Mouse (Mus musculus): ENCODE measurements around the gene Inka1. TPM values are rescaled to one million over a fixed set of nuclear protein-coding genes. Genes with fewer than 3 reads are reported as not detected.

The Inka1 gene
- polyA plus RNA-seq, 1 experiment from 2014 or later, result 79.2 TPM

DNA sequence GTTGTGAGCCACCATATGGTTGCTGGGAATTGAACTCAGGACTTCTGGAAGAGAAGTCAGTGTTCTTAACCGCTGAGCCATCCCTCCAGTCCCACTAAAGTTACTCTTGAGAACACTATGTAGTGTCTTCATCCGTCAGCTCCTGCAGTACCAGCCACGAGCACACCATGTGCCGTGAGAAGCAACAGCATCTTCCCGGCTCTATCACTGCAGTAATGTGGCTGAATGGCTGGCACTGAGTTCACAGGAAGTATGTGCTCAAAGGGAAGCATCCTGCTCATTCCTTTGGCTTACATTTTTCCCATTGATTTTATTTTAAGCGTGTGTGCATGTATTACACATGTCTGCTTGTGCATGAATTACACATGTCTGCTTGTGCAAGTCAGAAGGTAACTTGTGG is 18.2 kb downstream of the Inka1 start:
- Histone ChIP-seq H3K27ac (no peak overlapping the region), H3K4me2 (no peak overlapping the region), H3K27me3 (no peaks in the 10 kb centered on the region), H3K36me3 (peaks cover 56% of the 10 kb centered on the region), H3K4me3 (no peak overlapping the region), H3K9ac (no peak overlapping the region), H3K4me1 (no peaks in the 10 kb centered on the region), H3K9me3 (no peaks in the 10 kb centered on the region)
- WGBS, result 89% methylated on average over 6 of the region's 6 CpGs
- ATAC-seq (ENCODE audit: insufficient number of reproducible peaks, insufficient read depth, low FRiP score, low TSS enrichment, low read depth), result no peak

GRCm38 (mm10) chr9:107966676-107967075 is 19.0 kb downstream of the Inka1 start:
- ATAC-seq (ENCODE audit: insufficient number of reproducible peaks, insufficient read depth, low FRiP score, low TSS enrichment, low read depth), result no peak
- Histone ChIP-seq H3K27me3 (no peaks in the 10 kb centered on the region), H3K9ac (peak overlapping the region; percentile 21; the same call in 1 of the 2 replicates), H3K9me3 (no peaks in the 10 kb centered on the region), H3K36me3 (peaks cover 56% of the 10 kb centered on the region), H3K4me1 (no peaks in the 10 kb centered on the region), H3K4me3 (no peak overlapping the region), H3K27ac (no peak overlapping the region), H3K4me2 (no peak overlapping the region)
- WGBS, result 79% methylated on average over 10 of the region's 10 CpGs

- H3K36me3 ChIP-seq, result peaks cover 57% of the 10 kb centered on the region
- no peak overlapping the region for H3K27ac ChIP-seq
- 87% methylated on average over 9 of the region's 9 CpGs for whole genome bisulfite sequencing
Observed at GRCm38 (mm10) chr9:107964681-107965080, 21.0 kb downstream of the Inka1 start.

GRCm38 (mm10) chr9:107963700-107964099 is 22.0 kb downstream of the Inka1 start:
- Histone ChIP-seq H3K9ac (no peak overlapping the region), H3K27me3 (no peaks in the 10 kb centered on the region), H3K4me1 (no peaks in the 10 kb centered on the region), H3K27ac (no peak overlapping the region), H3K9me3 (no peaks in the 10 kb centered on the region), H3K4me2 (no peak overlapping the region), H3K36me3 (peaks cover 57% of the 10 kb centered on the region), H3K4me3 (no peak overlapping the region)
- 12% methylated on average over 5 of the region's 5 CpGs for WGBS
- no peak for ATAC-seq (ENCODE audit: insufficient number of reproducible peaks, insufficient read depth, low FRiP score, low TSS enrichment, low read depth)

More at GRCm38 (mm10) chr9:107964681-107965080, 21.0 kb downstream of the Inka1 start:
- Histone ChIP-seq H3K4me2 (no peak overlapping the region), H3K4me1 (no peaks in the 10 kb centered on the region), H3K9ac (no peak overlapping the region), H3K4me3 (no peak overlapping the region), H3K27me3 (no peaks in the 10 kb centered on the region), H3K9me3 (no peaks in the 10 kb centered on the region)
- no peak for ATAC-seq (ENCODE audit: insufficient number of reproducible peaks, insufficient read depth, low FRiP score, low TSS enrichment, low read depth)

- no peaks in the 10 kb centered on the region for H3K9me3 ChIP-seq
- no peak for ATAC-seq (ENCODE audit: insufficient number of reproducible peaks, insufficient read depth, low FRiP score, low TSS enrichment, low read depth)
- WGBS, result 93% methylated on average over 9 of the region's 9 CpGs
- H3K27ac ChIP-seq, result no peak overlapping the region
- H3K36me3 ChIP-seq, result peaks cover 55% of the 10 kb centered on the region
- H3K4me1 ChIP-seq, result no peaks in the 10 kb centered on the region
- H3K4me2 ChIP-seq, result no peak overlapping the region
- H3K4me3 ChIP-seq, result no peak overlapping the region
- H3K9ac ChIP-seq, result no peak overlapping the region
- H3K27me3 ChIP-seq, result no peaks in the 10 kb centered on the region
Observed at GRCm38 (mm10) chr9:107962916-107963315, 22.8 kb downstream of the Inka1 start.

DNA sequence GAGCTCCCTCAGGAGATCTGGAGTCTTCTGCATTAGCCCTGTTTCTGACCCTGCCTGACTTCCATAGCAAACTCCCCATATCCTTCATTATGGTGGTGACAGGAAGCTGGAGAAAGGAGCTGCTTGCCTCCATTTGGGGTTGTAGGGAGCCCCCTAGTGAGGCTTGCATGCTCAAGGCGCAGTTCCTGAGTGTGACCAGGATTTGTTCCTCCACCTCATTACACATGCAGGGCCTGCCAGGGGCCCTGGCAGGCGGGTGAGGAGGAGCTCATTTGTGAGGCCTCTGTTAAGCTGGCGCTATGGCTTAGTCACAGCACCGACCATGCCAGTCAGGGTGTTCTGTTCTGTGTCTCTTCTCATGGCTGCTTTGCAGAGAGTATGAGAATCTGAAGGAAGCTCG is 23.8 kb downstream of the Inka1 start:
- ATAC-seq (ENCODE audit: insufficient number of reproducible peaks, insufficient read depth, low FRiP score, low TSS enrichment, low read depth), result no peak
- Histone ChIP-seq H3K36me3 (peaks cover 62% of the 10 kb centered on the region), H3K27me3 (no peaks in the 10 kb centered on the region), H3K4me2 (no peak overlapping the region), H3K27ac (no peak overlapping the region; the same call in 1 of the 2 replicates), H3K4me1 (no peaks in the 10 kb centered on the region), H3K9me3 (no peaks in the 10 kb centered on the region), H3K9ac (no peak overlapping the region), H3K4me3 (no peak overlapping the region)
- 56% methylated on average over 5 of the region's 5 CpGs for WGBS

GRCm38 (mm10) chr9:107961351-107961762 is 24.3 kb downstream of the Inka1 start:
- H3K27ac ChIP-seq, result no peak overlapping the region
- 90% methylated on average over 10 of the region's 10 CpGs for WGBS
- 0 out of 2 replicates have a peak overlapping the region, but pooled peaks have one; percentile 17 for H3K9ac ChIP-seq
- no peaks in the 10 kb centered on the region for H3K9me3 ChIP-seq
- no peak for ATAC-seq (ENCODE audit: insufficient number of reproducible peaks, insufficient read depth, low FRiP score, low TSS enrichment, low read depth)
- peaks cover 62% of the 10 kb centered on the region for H3K36me3 ChIP-seq
- no peak overlapping the region for H3K4me2 ChIP-seq
- H3K4me1 ChIP-seq, result no peaks in the 10 kb centered on the region
- H3K4me3 ChIP-seq, result no peak overlapping the region
- H3K27me3 ChIP-seq, result no peaks in the 10 kb centered on the region

- WGBS, result 71% methylated on average over 4 of the region's 4 CpGs
- H3K36me3 ChIP-seq, result peaks cover 64% of the 10 kb centered on the region
- no peak for ATAC-seq (ENCODE audit: insufficient number of reproducible peaks, insufficient read depth, low FRiP score, low TSS enrichment, low read depth)
Observed at GRCm38 (mm10) chr9:107960928-107961327, 24.8 kb downstream of the Inka1 start.

GRCm38 (mm10) chr9:107959896-107960295 is 25.8 kb downstream of the Inka1 start:
- ATAC-seq (ENCODE audit: insufficient number of reproducible peaks, insufficient read depth, low FRiP score, low TSS enrichment, low read depth), result no peak
- Histone ChIP-seq H3K4me1 (no peaks in the 10 kb centered on the region), H3K4me2 (no peak overlapping the region), H3K27me3 (no peaks in the 10 kb centered on the region), H3K36me3 (peaks cover 64% of the 10 kb centered on the region), H3K9me3 (no peaks in the 10 kb centered on the region), H3K9ac (no peak overlapping the region), H3K27ac (no peak overlapping the region), H3K4me3 (no peak overlapping the region)
- 73% methylated on average over 6 of the region's 6 CpGs for WGBS

More at GRCm38 (mm10) chr9:107960928-107961327, 24.8 kb downstream of the Inka1 start:
- no peak overlapping the region for H3K4me3 ChIP-seq
- no peak overlapping the region for H3K4me2 ChIP-seq
- no peaks in the 10 kb centered on the region for H3K27me3 ChIP-seq
- no peaks in the 10 kb centered on the region for H3K4me1 ChIP-seq
- H3K9me3 ChIP-seq, result no peaks in the 10 kb centered on the region
- 0 out of 2 replicates have a peak overlapping the region, but pooled peaks have one; percentile 17 for H3K9ac ChIP-seq
- H3K27ac ChIP-seq, result no peak overlapping the region

GRCm38 (mm10) chr9:107957141-107957540 is 28.5 kb downstream of the Inka1 start:
- Histone ChIP-seq H3K36me3 (peaks cover 51% of the 10 kb centered on the region), H3K27ac (no peak overlapping the region)

DNA sequence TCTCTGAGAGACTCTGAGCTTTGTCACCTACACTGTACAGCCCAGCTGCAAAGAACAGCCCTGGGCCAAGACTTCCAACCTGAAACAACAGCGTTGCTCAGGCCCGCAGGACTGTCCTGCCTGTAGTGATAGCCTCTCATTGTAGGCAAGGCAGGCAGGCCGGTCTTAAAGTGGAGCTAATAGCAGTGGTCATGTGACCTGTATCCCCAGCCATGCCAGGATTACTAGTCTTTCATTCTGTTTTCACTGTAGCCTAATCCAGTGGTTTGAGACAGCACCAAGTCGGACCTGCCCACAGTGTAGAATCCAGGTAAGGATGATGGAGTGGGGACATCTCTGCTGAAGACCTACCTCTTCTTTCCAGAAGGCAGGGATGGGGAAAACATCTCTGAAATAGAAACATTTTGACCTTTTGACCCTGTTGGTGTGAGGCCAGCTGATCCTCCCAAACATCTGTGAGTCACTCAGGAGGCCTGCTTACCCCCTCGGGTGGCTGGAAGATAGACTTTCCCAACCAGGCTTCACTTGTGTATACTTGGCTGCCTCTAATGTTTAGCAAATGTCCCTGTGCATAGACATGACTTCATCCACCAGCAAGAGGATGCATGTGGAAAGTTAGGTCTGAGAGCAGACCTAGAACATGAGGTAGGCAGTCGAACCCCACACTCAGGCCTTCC is 29.9 kb downstream of the Inka1 start:
- Histone ChIP-seq H3K9ac (no peak overlapping the region), H3K27me3 (no peaks in the 10 kb centered on the region), H3K4me2 (no peak overlapping the region), H3K27ac (no peak overlapping the region), H3K4me3 (no peak overlapping the region), H3K36me3 (peaks cover 37% of the 10 kb centered on the region), H3K9me3 (no peaks in the 10 kb centered on the region), H3K4me1 (peaks cover 11% of the 10 kb centered on the region)
- no peak for ATAC-seq (ENCODE audit: insufficient number of reproducible peaks, insufficient read depth, low FRiP score, low TSS enrichment, low read depth)
- WGBS, result 80% methylated on average over 6 of the region's 6 CpGs

More at GRCm38 (mm10) chr9:107957141-107957540, 28.5 kb downstream of the Inka1 start:
- WGBS, result 75% methylated on average over 6 of the region's 6 CpGs
- H3K9me3 ChIP-seq, result no peaks in the 10 kb centered on the region
- H3K27me3 ChIP-seq, result no peaks in the 10 kb centered on the region
- H3K4me2 ChIP-seq, result no peak overlapping the region
- H3K4me3 ChIP-seq, result no peak overlapping the region
- H3K9ac ChIP-seq, result no peak overlapping the region
- H3K4me1 ChIP-seq, result peaks cover under 1% of the 10 kb centered on the region
- no peak for ATAC-seq (ENCODE audit: insufficient number of reproducible peaks, insufficient read depth, low FRiP score, low TSS enrichment, low read depth)

All from embryonic facial prominence, embryonic 13.5 days (tissue).